In the genomic region with DNA sequence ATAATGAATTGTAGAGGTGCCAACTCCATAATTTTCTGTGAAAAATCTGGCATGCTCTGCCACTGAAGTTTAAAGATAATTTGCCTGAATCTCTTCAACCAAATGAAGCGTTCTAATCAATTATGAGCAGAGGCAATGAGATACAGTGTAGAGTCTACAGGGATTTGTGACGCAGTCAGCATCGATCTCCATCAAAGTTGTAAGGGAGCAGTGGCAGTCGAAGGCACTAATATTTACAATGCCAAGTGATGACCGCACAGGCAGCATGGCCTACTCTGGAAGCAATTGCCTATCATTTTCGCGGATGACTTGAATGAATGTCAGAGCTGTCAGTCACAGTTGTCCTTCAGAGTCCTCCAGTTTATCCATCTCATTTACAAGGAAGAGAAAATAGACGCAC, we compare ENCODE assay signal across 9 mouse cellular contexts. TPM values are rescaled to one million over a fixed set of nuclear protein-coding genes. Genes with fewer than 3 reads are reported as not detected.
A peak's percentile ranks its signal among the peaks of the same experiment; 100 is the strongest.
DNase-seq lines count a peak whose midpoint lies in the region; ATAC-seq and TF ChIP-seq lines count a peak whose summit lies in the region.
"Had no signal": no experiment of that assay in that cellular context is flagged by ENCODE, and none has a peak within 500 bp of the region (broad histone marks: within the 10 kb centered on the region; RNA-seq: fewer than 3 reads in every experiment).

A gene (plus strand): TSS at position 207 of the 400 bp plus-strand sequence.

- peak within 1 kb of the TSS; percentile 93 for H3K4me2 ChIP-seq in forebrain, embryonic 15.5 days (replicated peaks)
- H3K4me2 ChIP-seq in liver, embryonic 15.5 days = peak within 1 kb of the TSS; percentile 80

- WGBS in forebrain, embryonic 15.5 days = 69% methylated on average over 8 of the region's 8 CpGs
- WGBS in liver, embryonic 15.5 days (ENCODE audit: insufficient replicate concordance) = 56% methylated on average over 8 of the region's 8 CpGs

- peak; percentile 41 for DNase-seq in heart, adult 11 months
- DNase-seq in heart, postnatal 25 days (ENCODE audit: low spot score) = no peak
- DNase-seq in ovary, adult 18-20 months (ENCODE audit: low spot score) = no peak
- DNase-seq in spleen, postnatal 4 days (ENCODE audit: low spot score in 2 of 2) = no peak
- DNase-seq in cerebellum, adult 11-12 months = no peak

- H3K27ac ChIP-seq in forebrain, embryonic 15.5 days (replicated peaks) = no peak within 1 kb of the TSS
- H3K27ac ChIP-seq in liver, embryonic 15.5 days (replicated peaks) = no peak within 1 kb of the TSS

- peaks cover 34% of the 10 kb centered on the region for H3K27me3 ChIP-seq in E14TG2a.4 (ENCODE audit: insufficient read depth, low read length)
- H3K27me3 ChIP-seq in forebrain, embryonic 15.5 days = peaks cover 31% of the 10 kb centered on the region
- H3K27me3 ChIP-seq in liver, embryonic 15.5 days = peaks cover 73% of the 10 kb centered on the region

- peak within 1 kb of the TSS; percentile 49 for H3K9ac ChIP-seq in forebrain, embryonic 15.5 days (replicated peaks)
- no peak within 1 kb of the TSS for H3K9ac ChIP-seq in liver, embryonic 15.5 days

- intact Hi-C loops in heart, postnatal 25 days (cut with DNase I) = no loop called here

- TF ChIP-seq CTCF in E14TG2a.4 (conservative IDR thresholded peaks at IDR 0.05; ENCODE audit: low read length) = no peak

- peaks cover 22% of the 10 kb centered on the region for H3K4me1 ChIP-seq in E14TG2a.4 (replicated peaks; ENCODE audit: low read depth, low read length)
- peaks cover 23% of the 10 kb centered on the region for H3K4me1 ChIP-seq in forebrain, embryonic 15.5 days
- peaks cover 11% of the 10 kb centered on the region for H3K4me1 ChIP-seq in liver, embryonic 15.5 days (replicated peaks)

- ATAC-seq in forebrain, embryonic 15.5 days (replicated peaks) = peak; percentile 8; the same call in 1 of the 2 replicates
- no peak for ATAC-seq in liver, embryonic 15.5 days (ENCODE audit: insufficient read depth)

- H3K36me3 ChIP-seq in E14TG2a.4 (ENCODE audit: insufficient read depth, low read length) = no peaks in the 10 kb centered on the region
- H3K36me3 ChIP-seq in forebrain, embryonic 15.5 days = no peaks in the 10 kb centered on the region
- no peaks in the 10 kb centered on the region for H3K36me3 ChIP-seq in liver, embryonic 15.5 days (replicated peaks)

- H3K4me3 ChIP-seq in E14TG2a.4 (replicated peaks; ENCODE audit: low read length) = peak within 1 kb of the TSS; percentile 84
- peak within 1 kb of the TSS; percentile 68 for H3K4me3 ChIP-seq in forebrain, embryonic 15.5 days
- H3K4me3 ChIP-seq in liver, embryonic 15.5 days (replicated peaks) = peak within 1 kb of the TSS; percentile 55

- peaks cover 5% of the 10 kb centered on the region for H3K9me3 ChIP-seq in E14TG2a.4 (ENCODE audit: low read length)
- no peaks in the 10 kb centered on the region for H3K9me3 ChIP-seq in forebrain, embryonic 15.5 days
- H3K9me3 ChIP-seq in liver, embryonic 15.5 days (replicated peaks) = no peaks in the 10 kb centered on the region

RNA-seq across cellular contexts. Expression of the gene that starts here (rescaled TPM):
- total RNA-seq in heart, postnatal 25 days (2021) = not detected
- 1.0 and 1.5 TPM in 2 replicates for polyA plus RNA-seq in forebrain, embryonic 15.5 days (2015; fragmentation: Nextera tagmentation; extraction: Ambion mirVana)
- polyA plus RNA-seq in liver, embryonic 15.5 days (2015; fragmentation: Nextera tagmentation; extraction: Ambion mirVana) = 0.05 TPM in 1 of 2 replicates, not detected in the other
- total RNA-seq: common myeloid progenitor, adult 5-6 weeks had no signal
